Mouse (Mus musculus): Measurements from ENCODE around the gene Gm49358.

DNA sequence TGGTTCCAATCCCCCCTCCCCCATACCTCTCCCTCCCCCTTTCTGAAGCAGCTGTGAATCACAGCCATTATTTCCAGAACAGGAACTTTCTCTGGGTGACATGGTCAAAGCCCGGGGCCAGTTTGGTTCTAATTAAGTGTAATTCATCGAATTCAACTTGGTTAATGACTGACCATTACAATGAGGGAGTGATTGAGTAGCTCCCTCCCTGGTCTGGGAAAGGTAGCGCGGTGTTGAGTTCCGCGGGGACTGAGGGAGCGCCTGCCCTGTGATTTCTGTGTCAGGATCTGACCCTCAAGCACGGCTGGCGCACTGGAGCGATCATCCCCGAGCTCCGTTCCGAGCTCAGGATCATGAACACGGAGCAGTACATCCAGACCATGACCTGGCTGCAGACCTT, 61.1 kb downstream of the Gm49358 start:
- no peak for TF ChIP-seq CTCF (IDR thresholded peaks at IDR 0.05; ENCODE audit: extremely low read depth, insufficient read length, insufficient replicate concordance, low read depth, low read length)
- no peak for TF ChIP-seq POLR2A (IDR thresholded peaks at IDR 0.05; ENCODE audit: low read depth, low read length)
